Mouse (Mus musculus) sigmoid colon, adult 10 weeks (tissue): ENCODE data around the gene Mgp. TPM values are rescaled to one million over a fixed set of nuclear protein-coding genes. Genes with fewer than 3 reads are reported as not detected.

Source experiments
- polyA plus RNA-seq: library from polyadenylated mRNA; stranded (reverse); fragments of 350-450 nt; fragmentation: Illumina TruSeq; extraction: RNeasy Lipid Tissue Mini Kit (QIAGEN cat#74804); gene quantifications from one replicate; pipeline ENCODE4 v1.2.3, GENCODE M21; 2014; ENCODE audit warnings: low read depth, low replicate concordance

Gene Mgp
- polyA plus RNA-seq: 43.5 TPM

GRCm38 (mm10) chr6:136875670-136876069 lies at the start of gene Mgp:
Gene Mgp, minus strand, starts transcription at chr6:136875823.

GRCm38 (mm10) chr6:136923532-136923931 lies 47.9 kb upstream of the Mgp start, which contains the start of gene Pde6h:
Gene Pde6h, plus strand, starts transcription at chr6:136923832.

GRCm38 (mm10) chr6:136922080-136922479 lies 46.5 kb upstream of the Mgp start, which contains the start of gene Erp27:
Gene Erp27, minus strand, starts transcription at chr6:136922180.

DNA sequence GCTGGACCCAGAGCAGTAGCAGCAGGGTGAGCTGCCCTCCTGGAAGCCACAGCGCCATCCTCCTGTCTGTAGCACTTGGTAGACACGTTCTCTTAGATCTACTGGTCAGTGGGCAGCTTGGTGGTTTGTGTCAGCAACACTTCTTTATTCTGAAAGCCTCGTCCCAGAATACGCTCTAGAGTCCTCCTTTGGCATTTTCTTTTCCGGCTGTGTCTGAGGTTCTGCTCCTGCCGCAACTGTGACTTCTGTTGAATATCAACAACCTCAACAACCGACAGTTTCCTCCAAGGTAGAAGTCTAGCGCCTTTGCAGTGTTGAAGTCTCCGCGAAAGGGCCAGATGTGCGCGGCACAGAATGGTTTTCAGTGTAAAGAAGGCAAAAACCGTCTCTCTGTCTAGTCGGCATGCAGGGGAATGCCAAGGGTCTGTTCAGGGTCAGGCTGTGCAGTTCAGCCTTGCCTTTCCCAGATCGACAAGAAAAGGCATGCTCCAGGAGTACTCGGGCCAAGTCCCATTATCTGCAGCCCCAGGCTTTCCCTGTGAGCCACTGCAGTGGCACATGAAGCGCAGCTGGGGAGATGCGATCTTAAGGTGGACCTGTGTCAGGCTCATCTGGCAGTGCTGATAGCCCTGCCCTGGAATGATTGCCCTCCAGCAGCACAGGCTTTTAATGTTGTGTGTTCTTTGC lies 18.3 kb downstream of the Mgp start, which contains the start of gene Art4:
TSS of gene Art4 (minus strand) at position 548 of the 687 bp plus-strand sequence.

GRCm38 (mm10) chr6:136835352-136835751 lies 40.3 kb downstream of the Mgp start, which contains the start of gene Smco3:
Gene Smco3, minus strand, starts transcription at chr6:136835452.

DNA sequence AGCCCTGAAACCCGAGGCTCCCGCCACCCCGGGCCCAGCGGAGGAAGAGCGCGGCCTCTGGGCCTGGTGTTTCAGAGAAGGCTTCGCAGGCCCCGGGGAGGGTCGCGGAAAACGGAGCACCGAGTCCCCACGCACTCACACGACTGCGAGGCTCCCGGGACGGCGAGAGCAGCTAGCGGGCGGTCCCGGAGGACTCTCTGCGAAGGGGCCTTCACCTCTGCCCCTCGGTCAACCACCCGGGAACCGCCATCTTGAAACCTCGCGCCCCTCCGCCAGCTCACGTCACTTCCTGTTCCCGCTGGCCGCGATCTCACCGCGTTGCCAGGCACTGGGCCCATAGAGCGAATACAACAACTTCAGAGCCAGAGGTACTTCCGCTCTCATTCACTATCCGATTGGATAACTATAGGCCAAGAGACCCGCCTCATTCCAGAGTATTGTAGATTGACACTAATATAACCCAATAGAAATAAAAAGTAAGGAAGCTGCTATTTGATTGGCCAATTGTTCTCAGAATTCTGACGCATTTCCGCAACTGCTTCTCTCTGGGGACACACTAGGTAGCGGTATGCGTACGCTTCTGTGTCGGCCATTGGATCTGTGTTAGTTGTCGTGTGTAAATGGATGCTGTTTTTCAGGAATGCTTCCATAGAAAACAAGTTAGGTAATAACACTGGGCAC lies 47.6 kb downstream of the Mgp start, which contains the start of gene Wbp11:
TSS of gene Wbp11 (minus strand) at position 353 of the 681 bp plus-strand sequence.

GRCm38 (mm10) chr6:136827516-136827880 lies 48.1 kb downstream of the Mgp start, which contains the start of gene BC049715:
Gene BC049715, plus strand, starts transcription at chr6:136827626.

Other genes with a start within 250 kb of the Mgp start
- 119 TPM for gene Plbd1, start 213.9 kb downstream of the Mgp start, polyA plus RNA-seq
- 85.6 TPM for gene Gucy2c, start 94.1 kb downstream of the Mgp start, polyA plus RNA-seq
- 0.57 TPM for gene Hist4h4, start 71.4 kb downstream of the Mgp start, polyA plus RNA-seq
- gene H2afj, start 67.6 kb downstream of the Mgp start, polyA plus RNA-seq: 21.0 TPM
- 2.9 TPM for gene BC049715, start 48.2 kb downstream of the Mgp start, polyA plus RNA-seq
- 95.7 TPM for gene Wbp11, start 47.6 kb downstream of the Mgp start, polyA plus RNA-seq
- gene Smco3, start 40.4 kb downstream of the Mgp start, polyA plus RNA-seq: not detected
- 0.76 TPM for gene Art4, start 18.1 kb downstream of the Mgp start, polyA plus RNA-seq
- not detected for gene Erp27, start 46.4 kb upstream of the Mgp start, polyA plus RNA-seq
- gene Pde6h, start 48.0 kb upstream of the Mgp start, polyA plus RNA-seq: 0.32 TPM
- 19.8 TPM for gene Arhgdib, start 66.1 kb upstream of the Mgp start, polyA plus RNA-seq